Mouse (Mus musculus) kidney, adult 2 months (tissue): ENCODE data around the gene Mageb18. TPM values are rescaled to one million over a fixed set of nuclear protein-coding genes. Genes with fewer than 3 reads are reported as not detected.
A peak's percentile ranks its signal among the peaks of the same experiment; 100 is the strongest.

ENCODE experiments used
- DNase-seq: peaks from one replicate; pipeline ENCODE4 v3.0.0; 2021
- H3K27ac ChIP-seq: fragments of 200-500 bp; 2 replicates; pipeline ENCODE4 v1.5.1; 2012; ENCODE audit warnings: low read depth, low read length, control low read depth, inconsistent platforms; ENCODE audit not compliant: insufficient read depth
- H3K27me3 ChIP-seq: fragments of 200-500 bp; replicated peaks from 2 replicates; pipeline ENCODE4 v1.6.1; 2012; ENCODE audit warnings: mild to moderate bottlenecking, moderate library complexity, low read length, inconsistent platforms; ENCODE audit not compliant: control insufficient read depth, insufficient read depth
- H3K36me3 ChIP-seq: fragments of 200-500 bp; 2 replicates; pipeline ENCODE4 v1.6.1; 2012; ENCODE audit warnings: mild to moderate bottlenecking, moderate library complexity, low read length, inconsistent platforms; ENCODE audit not compliant: control insufficient read depth, insufficient read depth
- H3K4me1 ChIP-seq: fragments of 200-500 bp; 2 replicates; pipeline ENCODE4 v1.6.1; 2011; ENCODE audit warnings: low read length; ENCODE audit not compliant: control insufficient read depth, insufficient read depth
- H3K4me3 ChIP-seq: fragments of 200-500 bp; 2 replicates; pipeline ENCODE4 v1.5.1; 2011; ENCODE audit warnings: mild to moderate bottlenecking, low read depth, low read length, control low read depth; ENCODE audit not compliant: insufficient read depth
- CTCF ChIP-seq: fragments of 200-500 bp; conservative IDR thresholded peaks from 2 replicates; pipeline ENCODE4 v1.5.1; 2011; ENCODE audit warnings: low read depth, mild to moderate bottlenecking, control low read depth, low read length, moderate library complexity, mixed read lengths; ENCODE audit not compliant: insufficient read depth, insufficient read length
- POLR2A ChIP-seq: fragments of 200-500 bp; IDR thresholded peaks from one replicate; pipeline ENCODE4 v1.6.1; 2011; ENCODE audit warnings: low read depth, low read length, control low read depth
- WGBS: fragments of 180-500 bp; shearing (Covaris S2); methylation state at CpG from one replicate; pipeline ENCODE4 v1.1.7; 2018; 5-methylcytosine and 5-hydroxymethylcytosine counted together
- polyA plus RNA-seq: library from polyadenylated mRNA; depleted of rRNA; stranded (reverse); fragments of >200 nt; gene quantifications from 2 replicates; pipeline ENCODE4 v1.2.3, GENCODE M21; 2012; rRNA removed

Gene Mageb18
- polyA plus RNA-seq, 1 experiment: not detected

GRCm38 (mm10) chrX:92460496-92460895 lies 138.9 kb downstream of the Mageb18 start:
- no peak overlapping the region for H3K27ac ChIP-seq
- H3K27me3 ChIP-seq: no peaks in the 10 kb centered on the region
- no peaks in the 10 kb centered on the region for H3K4me1 ChIP-seq
- WGBS: 24% methylated on average over 3 of the region's 3 CpGs
- TF ChIP-seq POLR2A (no peak), CTCF (no peak)
- DNase-seq: no peak
- H3K36me3 ChIP-seq: no peaks in the 10 kb centered on the region
- no peak overlapping the region for H3K4me3 ChIP-seq

- Histone ChIP-seq H3K4me3 (no peak overlapping the region), H3K27ac (no peak overlapping the region), H3K4me1 (no peaks in the 10 kb centered on the region), H3K27me3 (no peaks in the 10 kb centered on the region), H3K36me3 (no peaks in the 10 kb centered on the region)
- no peak for TF ChIP-seq CTCF
- TF ChIP-seq POLR2A: no peak
- DNase-seq: no peak
Measured at GRCm38 (mm10) chrX:92387384-92387783, 212.0 kb downstream of the Mageb18 start.

GRCm38 (mm10) chrX:92342924-92343323 lies 256.4 kb downstream of the Mageb18 start:
- H3K36me3 ChIP-seq: no peaks in the 10 kb centered on the region
- no peak for TF ChIP-seq POLR2A
- TF ChIP-seq CTCF: peak; percentile 64
- peak; percentile 22 for DNase-seq
- H3K4me3 ChIP-seq: no peak overlapping the region
- 11% methylated on average over 5 of the region's 5 CpGs for WGBS
- no peaks in the 10 kb centered on the region for H3K27me3 ChIP-seq
- H3K4me1 ChIP-seq: no peaks in the 10 kb centered on the region
- H3K27ac ChIP-seq: no peak overlapping the region

- no peak for TF ChIP-seq POLR2A
- DNase-seq: no peak
- WGBS: 82% methylated on average over 6 of the region's 6 CpGs
- Histone ChIP-seq H3K36me3 (no peaks in the 10 kb centered on the region), H3K27ac (no peak overlapping the region), H3K27me3 (no peaks in the 10 kb centered on the region), H3K4me3 (no peak overlapping the region), H3K4me1 (no peaks in the 10 kb centered on the region)
Measured at GRCm38 (mm10) chrX:92340906-92341305, 258.5 kb downstream of the Mageb18 start.

GRCm38 (mm10) chrX:92339551-92339950 lies 259.8 kb downstream of the Mageb18 start:
- no peaks in the 10 kb centered on the region for H3K4me1 ChIP-seq
- 82% methylated on average over 2 of the region's 2 CpGs for WGBS
- H3K36me3 ChIP-seq: no peaks in the 10 kb centered on the region
- no peak overlapping the region for H3K4me3 ChIP-seq
- H3K27me3 ChIP-seq: no peaks in the 10 kb centered on the region
- no peak for DNase-seq
- H3K27ac ChIP-seq: no peak overlapping the region
- TF ChIP-seq CTCF: no peak
- no peak for TF ChIP-seq POLR2A

- 61% methylated on average over 1 of the region's 1 CpGs for WGBS
- TF ChIP-seq CTCF (no peak), POLR2A (no peak)
- Histone ChIP-seq H3K4me1 (no peaks in the 10 kb centered on the region), H3K4me3 (no peak overlapping the region), H3K36me3 (no peaks in the 10 kb centered on the region), H3K27me3 (no peaks in the 10 kb centered on the region), H3K27ac (no peak overlapping the region)
- no peak for DNase-seq
Measured at GRCm38 (mm10) chrX:92333459-92333858, 265.9 kb downstream of the Mageb18 start.

- WGBS: 35% methylated on average over 1 of the region's 1 CpGs
- no peaks in the 10 kb centered on the region for H3K27me3 ChIP-seq
- no peaks in the 10 kb centered on the region for H3K36me3 ChIP-seq
- no peak for DNase-seq
- no peak overlapping the region for H3K4me3 ChIP-seq
- no peak for TF ChIP-seq POLR2A
- TF ChIP-seq CTCF: no peak
- H3K27ac ChIP-seq: no peak overlapping the region
- no peaks in the 10 kb centered on the region for H3K4me1 ChIP-seq
Measured at GRCm38 (mm10) chrX:92323599-92323998, 275.8 kb downstream of the Mageb18 start.

- Histone ChIP-seq H3K27me3 (no peaks in the 10 kb centered on the region), H3K36me3 (no peaks in the 10 kb centered on the region), H3K4me3 (no peak overlapping the region), H3K27ac (no peak overlapping the region), H3K4me1 (no peaks in the 10 kb centered on the region)
- DNase-seq: no peak
- TF ChIP-seq POLR2A: no peak
- TF ChIP-seq CTCF: no peak
Measured at GRCm38 (mm10) chrX:92280619-92281018, 318.8 kb downstream of the Mageb18 start.

Other genes starting within 250 kb of the Mageb18 start
- gene Gm5941, start 109.6 kb downstream of the Mageb18 start, polyA plus RNA-seq: not detected in 2 replicates